Comparison of ENCODE assay signal across 24 mouse cellular contexts in the genomic region with DNA sequence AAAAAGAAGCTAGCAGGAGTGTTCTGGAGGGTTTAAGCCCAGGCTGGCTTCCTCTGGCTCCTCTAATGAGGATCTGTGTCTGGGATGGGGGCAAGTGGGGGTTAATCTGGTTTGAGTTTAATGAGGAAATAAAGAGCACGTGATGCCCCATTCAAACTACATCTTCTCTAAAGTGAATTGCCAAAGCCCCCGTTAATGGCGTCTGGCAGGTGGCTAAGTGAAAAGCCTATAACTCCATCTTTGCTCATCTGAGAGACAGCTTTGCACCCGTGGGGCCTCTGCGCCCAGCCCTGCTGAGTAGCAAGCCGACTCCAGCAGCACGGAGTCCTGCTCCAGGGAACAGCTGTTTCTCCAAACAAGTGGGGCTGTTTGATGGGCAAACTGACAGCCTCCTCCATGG.
A peak's percentile ranks its signal among the peaks of the same experiment; 100 is the strongest.
DNase-seq lines count a peak whose midpoint lies in the region; ATAC-seq and TF ChIP-seq lines count a peak whose summit lies in the region.
"Had no signal": no experiment of that assay in that cellular context is flagged by ENCODE, and none has a peak within 500 bp of the region (broad histone marks: within the 10 kb centered on the region; RNA-seq: fewer than 3 reads in every experiment).

No protein-coding gene starts in this region.

- ATAC-seq in embryonic facial prominence, embryonic 11.5 days (replicated peaks; ENCODE audit: insufficient number of reproducible peaks, low FRiP score, low TSS enrichment, low read depth) = 0 out of 2 replicates have a peak, but pooled peaks have one; percentile 48
- peak; percentile 53; the same call in 1 of the 2 replicates for ATAC-seq in midbrain, embryonic 13.5 days
- no peak for ATAC-seq in midbrain, embryonic 16.5 days
- ATAC-seq in forebrain, postnatal 0 days = peak; percentile 51
- ATAC-seq in kidney, embryonic 16.5 days (ENCODE audit: low FRiP score, low TSS enrichment) = no peak
- ATAC-seq: Patski had no signal

- H3K36me3 ChIP-seq in embryonic facial prominence, embryonic 11.5 days (replicated peaks; ENCODE audit: control insufficient read depth, insufficient read depth, low read depth, low read length) = no peaks in the 10 kb centered on the region
- no peaks in the 10 kb centered on the region for H3K36me3 ChIP-seq in embryonic facial prominence, embryonic 10.5 days (replicated peaks)
- peaks cover 18% of the 10 kb centered on the region; the same call in 1 of the 2 replicates for H3K36me3 ChIP-seq in midbrain, embryonic 13.5 days
- peaks cover 22% of the 10 kb centered on the region for H3K36me3 ChIP-seq in midbrain, embryonic 16.5 days (ENCODE audit: control insufficient read depth, insufficient read depth, low read length)
- H3K36me3 ChIP-seq in forebrain, postnatal 0 days (ENCODE audit: insufficient read depth) = no peaks in the 10 kb centered on the region; the same call in 1 of the 2 replicates
- H3K36me3 ChIP-seq in kidney, embryonic 16.5 days (ENCODE audit: insufficient read depth, low read length) = no peaks in the 10 kb centered on the region
- H3K36me3 ChIP-seq: liver, embryonic 13.5 days had no signal

- no peak for DNase-seq in embryonic facial prominence, embryonic 11.5 days (ENCODE audit: low spot score)
- DNase-seq in embryonic facial prominence, embryonic 10.5 days (ENCODE audit: low spot score) = no peak
- DNase-seq in forebrain, postnatal 0 days = no peak
- no peak for DNase-seq in Muller cell, postnatal 12 days (ENCODE audit: inconsistent ontology term)
- DNase-seq in urinary bladder, postnatal 14 days (ENCODE audit: low spot score) = no peak
- DNase-seq: adrenal gland, postnatal 10 days; cerebellum, postnatal 14 days; gastrocnemius, adult 2 months; heart, postnatal 14 days; kidney, adult 8-10 months; kidney, postnatal 25 days; liver, embryonic 13.5 days; lung, embryonic 14.5 days; lung, postnatal 4 days; right cerebral cortex, adult 18-20 months had no signal

- H3K4me3 ChIP-seq in embryonic facial prominence, embryonic 11.5 days (ENCODE audit: low read depth, low read length) = no peak overlapping the region
- H3K4me3 ChIP-seq in embryonic facial prominence, embryonic 10.5 days = no peak overlapping the region
- no peak overlapping the region for H3K4me3 ChIP-seq in midbrain, embryonic 13.5 days (replicated peaks)
- no peak overlapping the region for H3K4me3 ChIP-seq in midbrain, embryonic 16.5 days (ENCODE audit: low read depth, low read length)
- no peak overlapping the region for H3K4me3 ChIP-seq in forebrain, postnatal 0 days (ENCODE audit: low read depth, low read length)
- H3K4me3 ChIP-seq in kidney, embryonic 16.5 days (ENCODE audit: low read length) = no peak overlapping the region
- H3K4me3 ChIP-seq: gastrocnemius, adult 2 months; heart, embryonic 12.5 days; hindbrain, embryonic 13.5 days; left cerebral cortex, adult 2 months; limb, embryonic 13.5 days; liver, embryonic 13.5 days; myocyte had no signal

- TF ChIP-seq CTCF in forebrain, postnatal 0 days (IDR thresholded peaks at IDR 0.05; ENCODE audit: low read depth) = no peak

- H3K9ac ChIP-seq in embryonic facial prominence, embryonic 11.5 days (replicated peaks; ENCODE audit: low read length) = no peak overlapping the region
- no peak overlapping the region for H3K9ac ChIP-seq in midbrain, embryonic 13.5 days (replicated peaks)
- H3K9ac ChIP-seq in midbrain, embryonic 16.5 days (ENCODE audit: low read depth, low read length) = no peak overlapping the region
- H3K9ac ChIP-seq in forebrain, postnatal 0 days = no peak overlapping the region
- H3K9ac ChIP-seq in kidney, embryonic 16.5 days (replicated peaks; ENCODE audit: low read length) = no peak overlapping the region
- H3K9ac ChIP-seq: heart, embryonic 12.5 days; hindbrain, embryonic 13.5 days; limb, embryonic 13.5 days; liver, embryonic 13.5 days; lung, embryonic 14.5 days had no signal

- H3K27me3 ChIP-seq in embryonic facial prominence, embryonic 11.5 days (ENCODE audit: control insufficient read depth, insufficient read depth, low read length) = no peaks in the 10 kb centered on the region
- H3K27me3 ChIP-seq in embryonic facial prominence, embryonic 10.5 days (replicated peaks; ENCODE audit: low read depth, poor library complexity, severe bottlenecking) = no peaks in the 10 kb centered on the region
- no peaks in the 10 kb centered on the region for H3K27me3 ChIP-seq in midbrain, embryonic 13.5 days
- H3K27me3 ChIP-seq in midbrain, embryonic 16.5 days (ENCODE audit: control insufficient read depth, insufficient read depth, low read depth, low read length) = no peaks in the 10 kb centered on the region
- H3K27me3 ChIP-seq in forebrain, postnatal 0 days (ENCODE audit: insufficient read depth, low read length) = no peaks in the 10 kb centered on the region
- no peaks in the 10 kb centered on the region for H3K27me3 ChIP-seq in kidney, embryonic 16.5 days (ENCODE audit: insufficient read depth, low read length)
- H3K27me3 ChIP-seq: heart, embryonic 12.5 days; hindbrain, embryonic 13.5 days; limb, embryonic 13.5 days; liver, embryonic 13.5 days; Patski had no signal

- WGBS in embryonic facial prominence, embryonic 11.5 days = 65% methylated on average over 7 of the region's 7 CpGs
- 74% methylated on average over 7 of the region's 7 CpGs for WGBS in embryonic facial prominence, embryonic 10.5 days
- 50% methylated on average over 7 of the region's 7 CpGs for WGBS in midbrain, embryonic 13.5 days
- WGBS in midbrain, embryonic 16.5 days = 43% methylated on average over 7 of the region's 7 CpGs
- 29% methylated on average over 7 of the region's 7 CpGs for WGBS in forebrain, postnatal 0 days
- 69% methylated on average over 7 of the region's 7 CpGs for WGBS in kidney, embryonic 16.5 days

- no peaks in the 10 kb centered on the region for H3K4me1 ChIP-seq in embryonic facial prominence, embryonic 11.5 days (ENCODE audit: control insufficient read depth, insufficient read depth, low read length)
- no peaks in the 10 kb centered on the region for H3K4me1 ChIP-seq in embryonic facial prominence, embryonic 10.5 days
- H3K4me1 ChIP-seq in midbrain, embryonic 13.5 days (replicated peaks) = 0 out of 2 replicates have a peak, but pooled peaks cover 4% of the 10 kb centered on the region
- no peaks in the 10 kb centered on the region for H3K4me1 ChIP-seq in midbrain, embryonic 16.5 days (ENCODE audit: control insufficient read depth, insufficient read depth, low read length)
- H3K4me1 ChIP-seq in forebrain, postnatal 0 days (ENCODE audit: insufficient read depth) = no peaks in the 10 kb centered on the region
- H3K4me1 ChIP-seq in kidney, embryonic 16.5 days (ENCODE audit: insufficient read depth, low read length) = no peaks in the 10 kb centered on the region
- H3K4me1 ChIP-seq: liver, embryonic 13.5 days had no signal

- no peak overlapping the region for H3K27ac ChIP-seq in embryonic facial prominence, embryonic 11.5 days (replicated peaks; ENCODE audit: low read depth, low read length)
- no peak overlapping the region for H3K27ac ChIP-seq in embryonic facial prominence, embryonic 10.5 days (replicated peaks)
- no peak overlapping the region; the same call in 1 of the 2 replicates for H3K27ac ChIP-seq in midbrain, embryonic 13.5 days
- no peak overlapping the region for H3K27ac ChIP-seq in midbrain, embryonic 16.5 days (ENCODE audit: low read length)
- 0 out of 2 replicates have a peak overlapping the region, but pooled peaks have one; percentile 35 for H3K27ac ChIP-seq in forebrain, postnatal 0 days (ENCODE audit: low read depth, low read length)
- H3K27ac ChIP-seq in kidney, embryonic 16.5 days (ENCODE audit: low read length) = no peak overlapping the region
- H3K27ac ChIP-seq: gastrocnemius, adult 2 months; hindbrain, embryonic 13.5 days; left cerebral cortex, adult 2 months; limb, embryonic 13.5 days; liver, embryonic 13.5 days had no signal

- no peaks in the 10 kb centered on the region for H3K9me3 ChIP-seq in embryonic facial prominence, embryonic 11.5 days (replicated peaks; ENCODE audit: control insufficient read depth, low read length)
- peaks cover 3% of the 10 kb centered on the region; the same call in 1 of the 2 replicates for H3K9me3 ChIP-seq in embryonic facial prominence, embryonic 10.5 days
- H3K9me3 ChIP-seq in midbrain, embryonic 13.5 days = peaks cover 3% of the 10 kb centered on the region; the same call in 1 of the 2 replicates
- no peaks in the 10 kb centered on the region for H3K9me3 ChIP-seq in midbrain, embryonic 16.5 days (replicated peaks; ENCODE audit: control insufficient read depth, low read length, poor library complexity, severe bottlenecking)
- no peaks in the 10 kb centered on the region for H3K9me3 ChIP-seq in forebrain, postnatal 0 days (ENCODE audit: low read length)
- peaks cover 3% of the 10 kb centered on the region; the same call in 1 of the 2 replicates for H3K9me3 ChIP-seq in kidney, embryonic 16.5 days (ENCODE audit: low read length)
- H3K9me3 ChIP-seq: hindbrain, embryonic 13.5 days had no signal

- H3K4me2 ChIP-seq in embryonic facial prominence, embryonic 11.5 days (ENCODE audit: low read depth, low read length) = no peak overlapping the region
- no peak overlapping the region for H3K4me2 ChIP-seq in midbrain, embryonic 13.5 days (replicated peaks)
- no peak overlapping the region for H3K4me2 ChIP-seq in midbrain, embryonic 16.5 days (ENCODE audit: low read length)
- no peak overlapping the region for H3K4me2 ChIP-seq in forebrain, postnatal 0 days (ENCODE audit: low read depth)
- H3K4me2 ChIP-seq in kidney, embryonic 16.5 days (replicated peaks; ENCODE audit: low read depth, low read length) = no peak overlapping the region
- H3K4me2 ChIP-seq: heart, embryonic 12.5 days; hindbrain, embryonic 13.5 days; limb, embryonic 13.5 days; liver, embryonic 13.5 days; lung, embryonic 14.5 days had no signal

Comparison
In these comparisons a context has a peak if more than half of its experiments do, and no peak if none do; other contexts are left out.
1. ATAC-seq: peak in embryonic facial prominence, embryonic 11.5 days (single experiment), midbrain, embryonic 13.5 days (single experiment) and forebrain, postnatal 0 days (single experiment); none in midbrain, embryonic 16.5 days (single experiment) and kidney, embryonic 16.5 days (single experiment).